Comparison of ENCODE assay signal across 9 mouse cellular contexts in genomic region chr7:126537820-126538585, GRCm38 (mm10). TPM values are rescaled to one million over a fixed set of nuclear protein-coding genes. Genes with fewer than 3 reads are reported as not detected.
DNase-seq lines count a peak whose midpoint lies in the region; ATAC-seq and TF ChIP-seq lines count a peak whose summit lies in the region.
"Had no signal": no experiment of that assay in that cellular context is flagged by ENCODE, and none has a peak within 500 bp of the region (broad histone marks: within the 10 kb centered on the region; RNA-seq: fewer than 3 reads in every experiment).

No protein-coding gene starts in this region.

- no peak overlapping the region for H3K27ac ChIP-seq in intestine, postnatal 0 days (ENCODE audit: low read depth, low read length)
- no peak overlapping the region for H3K27ac ChIP-seq in intestine, embryonic 15.5 days
- H3K27ac ChIP-seq: liver, embryonic 15.5 days had no signal

- peak; percentile 72 for TF ChIP-seq CTCF in intestine, postnatal 0 days (IDR thresholded peaks at IDR 0.05; ENCODE audit: low read depth)

- H3K4me3 ChIP-seq in intestine, postnatal 0 days (ENCODE audit: low read depth, low read length) = no peak overlapping the region
- no peak overlapping the region for H3K4me3 ChIP-seq in intestine, embryonic 15.5 days (replicated peaks)
- H3K4me3 ChIP-seq: liver, embryonic 15.5 days had no signal

- no peaks in the 10 kb centered on the region for H3K36me3 ChIP-seq in intestine, postnatal 0 days (ENCODE audit: control insufficient read depth, insufficient read depth)
- no peaks in the 10 kb centered on the region for H3K36me3 ChIP-seq in intestine, embryonic 15.5 days
- H3K36me3 ChIP-seq: liver, embryonic 15.5 days had no signal

- H3K27me3 ChIP-seq in intestine, postnatal 0 days (replicated peaks; ENCODE audit: control insufficient read depth, insufficient read depth, low read length) = peaks cover 10% of the 10 kb centered on the region
- peaks cover 6% of the 10 kb centered on the region; the same call in 1 of the 2 replicates for H3K27me3 ChIP-seq in intestine, embryonic 15.5 days (replicated peaks)

- no peaks in the 10 kb centered on the region for H3K4me1 ChIP-seq in intestine, postnatal 0 days (replicated peaks; ENCODE audit: control insufficient read depth, insufficient read depth, low read length)
- no peaks in the 10 kb centered on the region; the same call in 1 of the 2 replicates for H3K4me1 ChIP-seq in intestine, embryonic 15.5 days (replicated peaks)

- no peak overlapping the region for H3K4me2 ChIP-seq in intestine, postnatal 0 days (replicated peaks; ENCODE audit: low read depth)
- no peak overlapping the region for H3K4me2 ChIP-seq in intestine, embryonic 15.5 days (replicated peaks)
- H3K4me2 ChIP-seq: liver, embryonic 15.5 days had no signal

- 77% methylated on average over 5 of the region's 5 CpGs for WGBS in intestine, postnatal 0 days
- 77% methylated on average over 5 of the region's 5 CpGs for WGBS in intestine, embryonic 15.5 days

- no peak overlapping the region for H3K9ac ChIP-seq in intestine, postnatal 0 days (ENCODE audit: low read depth, low read length)
- H3K9ac ChIP-seq in intestine, embryonic 15.5 days = no peak overlapping the region
- H3K9ac ChIP-seq: liver, embryonic 15.5 days had no signal

- H3K9me3 ChIP-seq in intestine, postnatal 0 days (ENCODE audit: control insufficient read depth) = no peaks in the 10 kb centered on the region
- H3K9me3 ChIP-seq in intestine, embryonic 15.5 days = no peaks in the 10 kb centered on the region
- H3K9me3 ChIP-seq: liver, embryonic 15.5 days had no signal

- DNase-seq in 3134 (ENCODE audit: extremely low read depth, insufficient read length, low spot score) = peak; percentile 23
- DNase-seq in CD8-positive naive resting alpha-beta T cell, adult 2 months (ENCODE audit: low read depth in 2 of 2, low spot score in 2 of 2) = peak; percentile 14 to 47
- peak; percentile 47 for DNase-seq in embryo, embryonic 11 days
- peak; percentile 24 for DNase-seq in thymus, postnatal 25 days
- DNase-seq in testis, postnatal 14 days (ENCODE audit: low spot score) = no peak
- no peak for DNase-seq in layer of hippocampus, postnatal 36 days

- ATAC-seq in intestine, postnatal 0 days = no peak
- no peak for ATAC-seq in intestine, embryonic 15.5 days

RNA-seq across cellular contexts. Expression of gene Eif3c, which starts 28.2 kb away (rescaled TPM):
- polyA plus RNA-seq in intestine, postnatal 0 days (2015; fragmentation: Nextera tagmentation; extraction: Ambion mirVana) = 141 and 150 TPM in 2 replicates
- 190 and 217 TPM in 2 replicates for polyA plus RNA-seq in intestine, embryonic 15.5 days (2015; fragmentation: Nextera tagmentation; extraction: Ambion mirVana)
- total RNA-seq in layer of hippocampus, postnatal 36 days (2021) = 100 to 1,000 TPM; 172 to 177 TPM

RNA-seq across cellular contexts. Expression of gene Atxn2l, which starts 34.8 kb away (rescaled TPM):
- polyA plus RNA-seq in intestine, postnatal 0 days (2015; fragmentation: Nextera tagmentation; extraction: Ambion mirVana) = 19.4 and 22.0 TPM in 2 replicates
- 43.8 and 44.4 TPM in 2 replicates for polyA plus RNA-seq in intestine, embryonic 15.5 days (2015; fragmentation: Nextera tagmentation; extraction: Ambion mirVana)
- 100 to 1,000 TPM; 113 to 134 TPM for total RNA-seq in layer of hippocampus, postnatal 36 days (2021)

RNA-seq across cellular contexts. Expression of gene Apobr, which starts 46.7 kb away (rescaled TPM):
- 0.44 and 0.57 TPM in 2 replicates for polyA plus RNA-seq in intestine, postnatal 0 days (2015; fragmentation: Nextera tagmentation; extraction: Ambion mirVana)
- polyA plus RNA-seq in intestine, embryonic 15.5 days (2015; fragmentation: Nextera tagmentation; extraction: Ambion mirVana) = 0.75 and 1.8 TPM in 2 replicates
- total RNA-seq in layer of hippocampus, postnatal 36 days (2021) = under 1 TPM; 0.40 to 0.42 TPM

RNA-seq across cellular contexts. Expression of gene Cln3, which starts 47.6 kb away (rescaled TPM):
- polyA plus RNA-seq in intestine, postnatal 0 days (2015; fragmentation: Nextera tagmentation; extraction: Ambion mirVana) = 62.9 and 66.6 TPM in 2 replicates
- 34.4 and 34.9 TPM in 2 replicates for polyA plus RNA-seq in intestine, embryonic 15.5 days (2015; fragmentation: Nextera tagmentation; extraction: Ambion mirVana)
- 10 to 100 TPM; 28.3 to 32.9 TPM for total RNA-seq in layer of hippocampus, postnatal 36 days (2021)

RNA-seq across cellular contexts. Expression of gene Tufm, which starts 50.8 kb away (rescaled TPM):
- 70.3 and 76.5 TPM in 2 replicates for polyA plus RNA-seq in intestine, postnatal 0 days (2015; fragmentation: Nextera tagmentation; extraction: Ambion mirVana)
- 190 and 207 TPM in 2 replicates for polyA plus RNA-seq in intestine, embryonic 15.5 days (2015; fragmentation: Nextera tagmentation; extraction: Ambion mirVana)
- total RNA-seq in layer of hippocampus, postnatal 36 days (2021) = 10 to 100 TPM; 88.9 to 94.0 TPM

Comparison
In these comparisons a context has a peak if more than half of its experiments do, and no peak if none do; other contexts are left out.
1. DNase-seq: peak in 3134 (single experiment), CD8-positive naive resting alpha-beta T cell, adult 2 months (2 of 2), embryo, embryonic 11 days (single experiment) and thymus, postnatal 25 days (single experiment); none in testis, postnatal 14 days (single experiment) and layer of hippocampus, postnatal 36 days (0 of 2).